Mouse (Mus musculus) right cerebral cortex, postnatal 36 days (tissue): ENCODE measurements around the gene Lama5.
"Not testable (repeated sequence)": the region's sequence is repeated elsewhere in the genome, so short reads cannot be mapped to it uniquely, and the experiment has no call there.

Experiments used
- DNase-seq, 2 experiments: peaks; one replicate each; pipeline ENCODE4 v3.0.0; 2022; ENCODE audit warnings: low spot score in 2 of 2, mixed read lengths in 1 of 2

Gene Lama5

DNA sequence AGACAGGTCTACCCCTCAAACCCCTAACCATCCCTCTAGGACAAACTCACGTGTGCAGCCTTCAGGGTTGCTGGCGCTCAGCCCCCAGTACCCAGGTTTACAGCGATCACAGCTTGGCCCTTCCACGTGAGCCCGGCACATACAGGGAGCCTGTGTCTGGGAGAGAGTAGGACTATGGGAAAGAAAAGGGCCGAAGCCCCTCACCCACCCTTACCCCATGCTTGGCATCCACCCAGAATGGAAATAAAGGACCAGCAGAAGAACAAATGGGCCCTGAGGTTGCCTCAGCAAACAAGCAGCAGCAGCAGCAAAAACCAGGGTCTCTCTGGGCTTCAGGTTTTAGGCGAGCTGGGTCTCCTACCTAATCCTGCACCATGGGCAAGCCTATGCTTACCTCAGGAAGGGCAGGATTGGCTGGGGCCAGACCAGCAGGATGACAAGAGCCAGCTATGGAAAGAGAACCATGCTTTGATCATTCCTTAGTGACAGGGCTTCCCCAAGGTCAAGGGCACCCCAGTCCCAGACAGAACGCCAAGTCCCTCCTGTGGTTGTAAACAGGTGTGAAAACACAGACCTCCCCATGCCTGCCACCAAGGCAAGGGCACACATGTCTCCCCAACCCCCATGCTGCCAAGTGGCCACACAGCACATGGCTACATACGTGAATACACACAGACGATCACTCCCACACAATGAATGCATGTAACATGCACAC, 28.2 kb downstream of the Lama5 start:
- DNase-seq, result no peak

DNA sequence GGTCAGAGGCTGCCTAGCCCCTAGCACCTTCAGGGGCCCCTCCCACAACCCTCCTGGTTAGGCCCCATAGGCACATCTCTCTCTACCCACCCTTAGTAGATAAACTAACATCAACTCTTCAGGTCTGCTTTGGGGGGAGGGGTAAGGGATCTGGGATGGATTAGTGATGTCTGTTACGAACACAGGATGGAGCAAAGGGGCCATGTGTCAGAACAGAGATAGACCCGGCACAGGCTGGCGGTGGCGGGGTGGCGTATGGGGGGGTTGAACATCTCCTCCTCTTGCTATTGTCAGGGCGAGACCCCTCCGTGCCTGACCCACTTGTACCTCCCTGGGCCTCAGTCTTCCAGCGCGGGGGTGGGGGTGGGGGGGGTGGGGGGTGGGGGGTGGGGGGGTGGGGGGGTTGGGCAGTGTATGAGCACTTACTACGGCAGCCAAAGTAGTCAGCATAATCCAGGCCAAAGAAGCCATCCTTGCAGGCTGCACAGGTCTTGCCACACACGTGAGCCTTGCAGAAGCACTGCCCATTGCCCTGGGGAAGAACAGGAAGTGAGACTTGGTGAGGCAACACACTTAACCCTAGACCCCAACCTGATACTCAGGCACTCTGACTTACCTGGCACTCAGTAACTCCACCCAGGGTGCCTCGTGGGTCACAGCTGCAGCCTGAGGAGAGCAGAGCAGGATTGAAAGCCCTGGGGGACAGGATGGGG, 28.9 kb downstream of the Lama5 start:
- no peak for DNase-seq

GRCm38 (mm10) chr2:180187362-180187761, 38.3 kb downstream of the Lama5 start:
- DNase-seq, result no peak

- no peak for DNase-seq
Observed at GRCm38 (mm10) chr2:180185686-180186085, 40.0 kb downstream of the Lama5 start.

- no peak for DNase-seq
Observed at GRCm38 (mm10) chr2:180184752-180185109, 40.9 kb downstream of the Lama5 start.

DNA sequence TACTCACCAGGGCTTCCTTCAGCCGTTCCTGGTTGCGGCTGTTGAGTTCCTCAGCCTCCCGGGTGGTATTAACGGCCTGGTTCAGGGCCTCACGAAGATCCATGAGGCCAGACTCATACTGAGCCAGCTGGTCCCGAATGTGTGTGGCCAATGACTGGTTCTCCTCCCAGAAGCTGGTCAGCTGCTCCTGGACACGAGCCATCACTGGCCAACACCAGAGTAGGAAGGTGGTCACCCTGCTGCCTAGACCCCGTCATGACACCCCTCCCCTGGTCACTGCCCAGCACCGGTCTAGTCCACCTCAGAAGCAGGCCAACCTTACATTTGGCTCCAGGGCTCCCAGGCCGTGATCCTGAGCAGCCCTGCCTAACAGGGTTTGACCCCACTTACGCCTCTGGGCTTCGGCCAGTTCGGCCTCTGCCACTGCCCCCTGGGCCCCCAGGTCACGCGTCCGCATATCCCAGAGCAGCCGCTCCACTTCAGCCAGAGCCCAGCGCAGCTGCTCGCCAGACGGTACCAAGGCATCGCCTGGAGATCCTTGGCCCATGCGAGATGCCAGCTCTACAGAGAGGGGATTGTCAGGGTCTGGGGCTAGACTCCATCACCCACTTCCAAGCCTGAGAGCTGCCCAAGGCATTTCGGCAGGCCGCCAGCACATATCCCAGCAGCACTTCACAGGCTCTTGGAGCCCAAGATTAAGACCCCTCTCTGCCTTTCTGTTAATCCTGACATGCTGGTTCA, 41.5 kb downstream of the Lama5 start:
- DNase-seq, result no peak

- DNase-seq, result no peak
Observed at GRCm38 (mm10) chr2:180181542-180181941, 44.1 kb downstream of the Lama5 start.

DNA sequence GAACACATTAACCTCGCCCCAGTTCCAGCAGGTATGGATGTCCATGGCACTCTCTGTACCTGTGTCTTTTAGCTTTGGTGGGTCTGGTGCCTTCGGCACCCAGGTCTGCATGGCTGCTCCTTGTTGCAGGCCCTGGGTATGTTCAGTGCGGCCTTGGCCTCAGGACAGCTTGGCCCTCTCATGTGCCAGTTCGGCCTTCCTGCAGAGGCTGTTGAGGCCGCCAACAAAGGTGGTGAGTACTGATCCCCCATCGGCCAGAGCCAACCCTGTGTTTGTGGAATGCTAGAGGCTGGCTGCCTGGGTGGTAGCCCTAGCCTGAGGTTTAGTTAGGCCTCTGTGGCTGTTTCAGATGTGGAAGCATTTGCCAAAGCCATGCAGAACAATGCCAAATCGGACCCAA, 49.9 kb downstream of the Lama5 start:
- DNase-seq, result no peak

DNA sequence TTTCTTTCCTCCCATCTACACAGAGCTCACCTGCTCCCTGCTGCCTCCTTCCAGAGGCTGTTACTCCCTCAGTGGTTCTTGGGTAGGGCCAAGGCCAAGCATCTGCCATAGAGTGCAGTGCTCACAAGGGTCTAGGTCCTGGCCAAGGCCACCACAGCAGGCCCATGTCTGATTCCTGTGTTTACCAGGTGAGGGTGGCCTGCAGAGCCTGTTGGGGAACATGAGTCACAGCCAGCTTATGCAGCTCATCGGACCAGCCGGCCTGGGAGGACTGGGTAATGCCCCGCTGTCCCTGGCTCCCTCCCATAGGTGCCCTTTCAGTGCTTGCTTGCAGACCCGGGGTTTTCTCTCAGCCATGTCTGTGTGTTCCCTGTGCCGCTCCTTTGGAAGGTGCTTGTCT, 51.5 kb downstream of the Lama5 start:
- no peak for DNase-seq

DNA sequence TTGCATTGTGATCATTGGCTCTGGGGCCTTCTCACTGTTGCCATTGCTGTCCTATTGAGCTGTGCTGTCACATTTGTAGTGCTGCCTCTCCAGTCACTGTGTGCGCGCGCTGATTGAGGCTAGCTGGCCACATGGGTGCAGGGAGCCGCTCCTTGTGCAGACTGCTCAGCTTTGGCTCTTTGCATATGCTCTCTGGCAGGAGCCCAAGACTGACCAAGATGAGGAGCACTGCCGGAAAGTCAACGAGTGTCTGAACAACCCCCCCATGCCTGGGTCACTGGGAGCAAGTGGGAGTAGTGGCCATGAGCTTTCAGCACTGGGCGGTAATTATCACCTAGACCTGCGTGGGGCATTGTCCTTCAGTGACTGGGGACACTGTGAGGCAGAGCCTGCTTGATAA, 51.9 kb downstream of the Lama5 start:
- DNase-seq, result not testable (repeated sequence)

DNA sequence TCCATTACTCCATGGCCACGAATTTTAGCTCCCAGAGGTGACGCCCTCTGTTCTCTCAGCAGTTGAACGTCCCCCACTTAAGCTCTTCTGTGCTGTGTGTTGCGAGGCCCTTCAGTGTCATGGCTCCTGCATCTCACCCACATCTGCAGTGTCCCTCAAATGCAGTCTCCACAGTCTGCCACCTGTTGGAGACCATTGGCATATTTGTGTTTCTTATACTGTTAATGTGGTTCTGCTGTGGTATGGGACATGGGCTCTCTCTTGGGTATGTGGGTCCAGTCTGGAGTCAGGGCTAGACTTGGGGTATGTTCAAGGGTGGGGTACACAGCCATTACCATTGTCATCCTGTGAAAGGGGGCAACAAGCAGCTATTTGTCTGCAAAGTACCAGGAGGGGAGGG, 52.5 kb downstream of the Lama5 start:
- DNase-seq, result no peak

- no peak for DNase-seq
Observed at GRCm38 (mm10) chr2:180172152-180172551, 53.5 kb downstream of the Lama5 start.

GRCm38 (mm10) chr2:180171522-180172070, 54.1 kb downstream of the Lama5 start:
- no peak for DNase-seq

DNA sequence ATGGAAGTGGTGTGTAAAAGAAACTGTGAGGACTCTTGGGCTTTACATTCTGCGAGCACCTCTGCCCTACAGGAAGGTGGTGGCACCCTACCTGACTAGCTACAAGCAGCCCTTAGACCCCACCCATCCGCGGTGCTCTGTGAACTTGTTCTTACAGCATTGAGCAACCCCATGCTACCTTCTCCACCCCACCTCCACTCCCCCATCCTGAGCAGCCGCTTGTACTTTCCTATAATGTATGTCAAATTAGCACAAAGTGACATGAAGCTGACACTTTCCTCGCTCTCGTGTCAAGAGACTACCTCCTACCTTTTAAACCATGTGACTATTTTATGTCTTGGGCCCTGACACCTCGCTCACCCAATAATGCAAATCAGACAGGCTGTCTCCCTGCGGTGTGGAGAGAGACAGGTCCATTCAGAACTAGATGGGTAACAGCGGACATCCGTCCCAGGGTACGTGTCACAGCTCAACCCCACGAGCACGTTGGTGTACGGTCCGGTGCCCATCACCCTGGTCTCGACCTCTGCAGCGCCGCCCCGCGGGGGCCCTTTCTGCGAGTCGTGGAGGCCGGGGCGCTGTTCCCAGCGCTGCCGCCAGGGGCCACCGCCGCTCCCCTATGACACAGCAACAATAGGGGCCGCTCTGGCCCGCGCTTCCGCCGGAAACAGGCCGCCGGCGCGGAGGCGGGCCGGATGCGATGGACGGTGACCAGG, 54.7 kb downstream of the Lama5 start, which contains the start of gene Adrm1:
Gene Adrm1 (plus strand): TSS at position 680 of the 716 bp plus-strand sequence.
- peak; percentile 96 to 97 for DNase-seq

- no peak for DNase-seq
Observed at GRCm38 (mm10) chr2:180170151-180170805, 55.4 kb downstream of the Lama5 start.

DNA sequence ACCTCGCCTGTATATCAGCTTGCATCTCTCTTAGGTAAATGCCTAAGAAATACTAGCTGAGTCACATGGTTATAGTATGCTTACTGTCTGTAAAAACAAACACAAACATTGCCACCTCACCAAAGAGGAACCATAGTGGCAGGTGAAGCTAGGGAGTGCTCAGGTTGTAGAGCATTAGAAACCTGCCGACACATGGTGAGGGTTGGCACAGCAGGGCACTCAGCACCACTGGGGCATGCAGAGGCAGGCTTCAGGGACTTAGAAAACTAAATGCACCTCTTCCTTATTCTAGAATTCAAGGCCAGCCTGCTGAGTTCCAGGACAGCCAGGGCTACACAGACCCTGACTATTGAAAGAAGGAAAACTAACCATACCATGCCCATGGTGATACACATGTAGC, 58.8 kb downstream of the Lama5 start:
- DNase-seq, result no peak

DNA sequence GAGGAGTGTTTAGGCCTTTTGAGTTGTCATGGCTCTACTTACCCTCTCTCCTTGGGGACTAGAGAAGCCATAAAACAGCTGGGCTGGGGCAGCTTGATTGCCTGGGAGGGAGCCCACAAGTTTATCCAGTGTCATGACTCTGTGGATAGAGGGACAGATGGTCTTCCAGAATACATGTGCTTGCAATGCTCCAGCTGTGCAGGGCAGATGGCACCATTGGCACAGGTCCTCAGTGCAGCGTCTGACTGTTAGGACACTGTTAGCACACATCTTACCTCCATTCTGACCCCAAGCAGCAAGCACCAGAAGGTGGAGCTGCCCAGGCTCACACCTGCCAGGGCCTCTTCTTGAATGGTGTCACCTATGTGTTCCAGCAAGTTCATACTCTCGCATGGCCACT, 59.8 kb downstream of the Lama5 start:
- DNase-seq, result no peak

DNA sequence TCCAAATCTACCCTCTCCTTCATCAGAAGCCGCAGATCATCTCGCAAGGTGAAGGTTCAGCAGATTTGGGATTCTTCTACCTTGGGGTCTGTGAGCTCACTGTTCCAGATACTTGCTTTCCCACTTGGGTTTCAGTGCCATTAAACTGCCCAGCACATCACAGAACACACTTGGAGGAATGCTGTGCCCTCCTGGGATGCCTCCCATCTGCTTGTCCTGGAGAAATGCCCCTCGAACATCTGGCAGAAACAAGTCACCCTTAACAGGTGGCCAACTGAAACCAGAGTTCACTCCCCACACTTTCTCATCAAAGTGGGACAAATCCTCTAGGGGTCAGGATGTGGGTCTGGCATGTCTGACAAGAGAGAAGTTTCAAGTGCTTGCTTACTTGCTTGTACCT, 67.0 kb downstream of the Lama5 start:
- DNase-seq, result no peak

DNA sequence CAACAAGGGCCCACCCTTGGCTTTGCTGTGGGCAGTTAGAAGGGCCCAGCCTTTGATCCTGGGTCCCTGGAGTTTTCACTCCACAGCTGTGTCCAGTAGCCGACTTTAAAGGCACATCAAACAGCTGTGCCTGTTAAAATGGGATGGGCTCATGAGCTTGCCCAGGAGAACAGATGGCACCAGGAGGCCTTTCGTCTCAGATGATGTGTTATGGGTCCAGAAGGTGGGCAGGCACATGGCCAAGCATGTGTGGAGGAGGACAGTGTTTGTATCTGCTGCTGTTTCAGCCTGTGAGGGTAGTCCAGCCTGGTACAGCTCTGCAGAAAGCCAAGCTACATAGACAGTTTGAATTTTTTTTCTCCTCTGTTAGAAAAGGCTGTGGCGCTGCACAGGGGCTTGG, 70.9 kb downstream of the Lama5 start:
- peak; percentile 50 to 58 for DNase-seq

GRCm38 (mm10) chr2:180148551-180148950, 77.1 kb downstream of the Lama5 start:
- DNase-seq, result no peak

- DNase-seq, result peak in 1 of 2 experiments; percentile 31
Observed at GRCm38 (mm10) chr2:180147379-180147778, 78.3 kb downstream of the Lama5 start.
